Mouse (Mus musculus): Measurements from ENCODE around the gene Tnik. TPM values are rescaled to one million over a fixed set of nuclear protein-coding genes. Genes with fewer than 3 reads are reported as not detected.

The Tnik gene
- total RNA-seq, 2 experiments from 2014 or later = 39.4 to 39.8 TPM

DNA sequence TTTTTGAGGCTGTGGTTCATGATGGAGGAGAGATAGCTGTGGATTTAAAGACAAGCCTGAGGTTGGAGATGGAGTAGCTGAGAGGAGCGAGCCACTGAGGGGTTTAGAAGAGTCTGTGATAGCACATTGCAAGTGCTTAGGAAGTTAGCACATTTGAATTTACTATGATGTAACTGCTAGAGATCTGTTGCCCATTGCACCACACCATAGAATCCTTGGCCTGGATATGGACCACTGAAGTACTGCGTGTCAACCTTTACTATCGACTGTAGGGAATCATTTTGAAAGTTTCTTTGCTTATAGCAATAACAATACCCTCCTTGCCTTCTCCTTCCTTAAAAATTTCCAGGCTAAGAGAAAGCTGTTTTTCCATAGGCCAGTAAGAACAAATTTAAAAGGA, 80.2 kb downstream of the Tnik start:
- no peak for DNase-seq
- intact Hi-C loops (cut with DNase I) = no loop called here

DNA sequence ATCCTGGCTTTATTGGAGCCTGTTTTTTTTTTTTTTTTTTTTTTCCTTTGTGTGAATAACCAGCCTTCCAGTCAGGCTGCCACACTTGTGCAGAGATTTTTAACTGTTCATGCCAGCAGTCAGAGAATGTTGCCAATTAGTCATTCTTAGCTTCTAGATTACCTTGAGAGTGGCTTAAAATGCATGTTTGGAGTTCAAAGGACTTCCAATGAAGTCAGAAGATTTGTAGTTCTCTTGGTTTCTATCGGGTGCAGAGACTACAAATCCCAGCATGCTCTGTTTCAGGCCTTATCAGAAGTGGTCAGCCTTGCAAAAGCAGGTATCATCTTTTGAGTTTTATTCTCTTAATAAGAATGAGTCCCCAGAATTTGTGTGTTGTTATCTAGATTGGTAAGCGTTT, 80.6 kb downstream of the Tnik start:
- intact Hi-C loops (cut with DNase I) = no loop called here
- no peak for DNase-seq

DNA sequence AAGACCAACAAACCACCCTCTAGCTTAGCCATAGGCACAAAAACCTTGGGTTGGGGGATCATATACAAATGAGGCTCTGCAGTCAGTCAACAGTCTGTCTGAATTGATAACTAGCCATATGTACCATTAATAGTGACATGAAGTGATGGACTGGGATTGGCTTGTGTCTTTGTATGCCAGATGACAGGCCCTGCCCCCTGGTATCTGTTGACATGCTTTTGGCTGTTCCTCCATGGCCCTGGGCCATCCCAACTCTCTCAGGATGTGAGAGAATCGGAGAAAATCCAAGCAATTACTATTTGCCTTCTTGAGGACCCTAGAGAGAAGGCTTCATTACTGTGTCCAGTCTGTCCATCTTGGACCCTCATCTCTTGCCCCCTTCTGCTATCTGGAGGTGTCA, 82.4 kb downstream of the Tnik start:
- intact Hi-C loops (cut with DNase I) = no loop called here
- no peak for DNase-seq

DNA sequence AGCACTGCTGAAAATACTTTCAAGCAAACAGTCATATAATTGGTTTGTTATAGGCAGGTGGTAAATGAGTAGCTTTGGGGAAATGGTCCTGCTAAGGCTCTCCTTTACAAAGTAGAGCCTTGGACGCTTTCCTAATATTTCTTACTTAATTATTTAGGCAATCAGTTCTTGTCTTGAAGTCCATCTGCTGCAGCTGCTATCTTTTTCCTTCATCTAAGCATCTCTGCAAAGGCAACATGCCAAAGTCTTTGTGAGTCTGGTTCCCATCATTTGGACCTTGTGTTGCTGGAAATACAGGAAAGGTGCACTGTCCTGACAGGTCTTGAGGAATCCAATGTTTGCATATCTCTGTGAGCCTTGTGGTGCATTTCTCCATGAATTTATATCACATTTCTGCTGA, 82.9 kb downstream of the Tnik start:
- DNase-seq = no peak
- intact Hi-C loops (cut with DNase I) = no loop called here

DNA sequence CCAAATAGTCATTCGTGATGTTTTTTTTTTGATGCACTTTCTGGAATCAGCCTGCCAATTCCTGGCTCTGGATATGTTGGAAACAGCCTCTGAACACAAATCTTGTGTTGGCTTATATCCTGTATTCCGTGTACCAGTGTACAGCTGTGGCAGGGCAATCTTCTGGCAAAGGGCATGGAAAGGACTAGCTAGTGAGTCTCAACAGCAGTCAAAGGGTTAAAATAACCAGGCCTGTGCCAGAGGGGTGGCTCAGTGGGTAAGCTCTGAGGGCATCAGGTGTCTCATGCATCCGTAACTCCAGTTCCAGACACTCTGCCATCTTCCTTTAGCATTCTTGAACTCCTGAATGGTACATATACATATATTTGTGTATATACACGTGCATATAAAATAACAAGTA, 83.5 kb downstream of the Tnik start:
- intact Hi-C loops (cut with DNase I) = no loop called here
- DNase-seq = no peak

DNA sequence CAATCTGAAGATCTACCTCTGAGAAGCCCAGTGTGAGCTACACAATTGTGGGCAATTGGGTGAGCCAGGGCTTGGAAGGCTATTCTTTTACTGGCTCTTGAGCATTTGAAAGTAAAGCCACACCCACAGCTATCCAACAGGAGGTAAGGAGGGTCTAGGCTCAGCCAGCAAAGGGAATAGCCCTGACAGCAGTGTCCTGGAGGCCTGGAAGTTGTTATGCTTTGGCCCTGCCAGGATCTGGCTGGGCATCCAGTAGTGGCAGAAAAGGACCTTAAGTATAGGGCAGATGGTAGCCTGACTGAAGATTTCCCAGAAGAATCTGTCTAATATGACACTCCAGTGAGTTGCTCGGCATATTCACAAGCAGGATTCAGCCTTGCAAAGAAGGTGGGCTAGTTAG, 85.7 kb downstream of the Tnik start:
- intact Hi-C loops (cut with DNase I) = no loop called here
- DNase-seq = no peak

DNA sequence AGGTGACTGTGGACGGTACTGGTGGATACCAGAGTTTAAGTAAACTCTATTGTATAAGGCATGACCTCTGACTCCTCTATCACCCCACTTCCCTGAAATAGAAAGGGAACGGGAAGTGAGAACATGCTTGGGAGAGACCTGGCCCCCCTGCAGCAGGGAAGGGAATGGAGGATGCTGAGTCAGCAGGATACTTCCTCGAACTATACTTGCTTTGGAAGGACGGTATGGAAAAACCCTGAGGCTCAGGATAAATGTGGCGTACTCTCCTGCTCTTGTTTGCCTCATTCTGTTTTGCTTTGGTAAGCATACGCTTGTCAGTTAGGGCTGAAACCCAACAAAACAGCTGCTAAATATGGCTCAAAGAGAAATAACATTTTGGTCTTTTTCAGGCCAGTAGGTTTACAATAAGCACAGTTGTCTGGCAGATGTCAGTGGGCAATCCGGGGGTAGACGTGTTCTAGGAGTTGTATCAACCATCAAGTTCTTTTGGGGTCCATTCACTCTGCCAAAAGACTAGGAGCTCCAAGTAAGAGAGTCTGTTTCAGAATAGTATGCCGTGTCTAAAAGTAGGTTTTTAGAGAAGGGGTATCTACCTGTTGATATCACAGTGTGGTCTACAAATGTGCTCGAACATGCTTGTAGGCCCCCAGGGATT, 87.3 kb downstream of the Tnik start:
- intact Hi-C loops (cut with DNase I) = no loop called here
- no peak for DNase-seq

DNA sequence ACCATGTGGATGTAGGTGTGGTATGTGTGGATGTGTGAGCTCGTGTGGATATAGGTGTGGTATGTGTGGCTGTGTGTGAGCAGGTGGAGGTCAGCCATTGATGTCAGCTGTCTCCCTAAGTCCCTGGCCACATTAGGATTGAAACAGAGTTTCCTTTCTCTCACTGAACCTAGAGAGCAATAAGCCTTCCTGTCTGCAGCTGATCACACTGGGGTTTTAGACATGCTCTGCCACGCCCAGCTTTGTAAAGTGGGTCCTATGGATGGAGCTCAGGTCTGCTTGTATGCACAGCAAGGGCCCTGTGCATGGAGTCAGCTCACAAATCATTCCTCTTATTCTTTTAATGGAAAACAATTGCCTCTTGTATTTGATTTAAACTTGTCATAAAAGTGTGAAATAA, 95.4 kb downstream of the Tnik start:
- no peak for DNase-seq
- intact Hi-C loops (cut with DNase I) = no loop called here

DNA sequence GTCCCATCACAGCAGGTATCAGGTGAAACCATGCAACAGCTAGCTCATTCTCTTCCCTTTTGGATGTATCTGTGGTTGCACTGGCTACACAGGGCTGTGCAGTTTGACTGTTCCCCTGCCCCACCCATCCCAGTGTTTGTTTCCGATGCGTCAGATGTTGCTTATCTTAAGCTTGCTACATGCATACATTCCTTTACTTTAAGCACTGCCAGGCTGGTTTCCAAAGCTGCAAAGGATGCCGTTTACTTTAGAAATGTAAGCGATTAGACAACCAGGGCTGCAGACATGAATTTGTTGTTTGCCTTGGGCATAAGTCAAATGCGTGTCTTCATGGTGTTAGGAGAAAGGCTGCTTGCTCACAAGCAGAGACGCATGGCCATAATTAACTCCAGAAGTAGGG, 96.1 kb downstream of the Tnik start:
- intact Hi-C loops (cut with DNase I) = no loop called here
- no peak for DNase-seq

DNA sequence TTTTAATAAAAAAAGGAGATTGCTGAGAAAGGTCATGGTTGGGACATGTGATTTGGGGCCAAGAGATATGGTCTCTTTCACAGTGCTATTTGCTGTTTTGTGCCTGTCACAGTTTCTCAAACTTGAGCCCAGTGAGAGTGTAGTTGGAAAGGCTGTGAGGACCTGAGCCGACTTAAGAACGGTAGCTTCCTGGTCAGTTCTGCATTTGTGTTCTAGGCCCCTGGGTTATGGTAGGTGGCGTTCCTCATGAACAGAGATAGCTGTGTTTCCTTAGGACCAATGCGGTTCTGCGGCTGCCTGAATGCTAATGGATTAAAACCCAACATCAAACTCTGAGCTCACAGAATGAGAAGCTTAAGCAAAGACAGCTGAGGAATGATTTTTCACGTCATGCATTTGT, 98.0 kb downstream of the Tnik start:
- intact Hi-C loops (cut with DNase I) = no loop called here
- DNase-seq = no peak

DNA sequence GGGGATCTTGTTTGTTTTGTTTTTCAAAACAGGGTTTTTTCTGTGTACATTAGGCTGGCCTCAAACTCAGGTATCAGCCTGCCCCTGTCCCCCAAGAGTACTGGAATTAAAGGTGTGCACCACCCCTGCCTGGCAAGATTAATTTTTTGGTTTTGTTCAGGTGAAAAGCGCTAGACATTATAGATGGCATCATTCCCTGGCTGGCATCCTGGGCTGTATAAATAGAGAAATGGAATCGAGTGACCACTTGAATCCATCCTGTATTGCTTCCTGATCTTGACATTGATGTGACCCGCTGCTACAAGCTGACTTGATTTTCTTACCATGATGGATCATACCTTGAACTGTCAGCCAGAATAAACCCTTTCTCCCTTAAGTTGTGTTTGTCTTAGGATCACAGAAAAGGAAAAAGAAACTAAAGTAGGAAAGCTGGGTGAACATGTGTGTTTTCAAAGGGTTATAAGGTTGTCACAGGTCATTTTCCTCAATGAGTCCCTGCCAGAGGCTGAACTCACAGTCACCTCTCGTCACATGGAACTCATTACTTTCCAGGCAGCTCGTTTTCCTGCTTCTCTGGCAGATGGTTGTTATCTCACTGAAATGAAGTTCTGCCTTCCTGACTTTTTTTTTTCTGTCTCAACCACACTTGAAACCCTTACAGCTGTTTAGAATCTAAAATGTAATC, 100.6 kb downstream of the Tnik start:
- no peak for DNase-seq
- intact Hi-C loops (cut with DNase I) = no loop called here

DNA sequence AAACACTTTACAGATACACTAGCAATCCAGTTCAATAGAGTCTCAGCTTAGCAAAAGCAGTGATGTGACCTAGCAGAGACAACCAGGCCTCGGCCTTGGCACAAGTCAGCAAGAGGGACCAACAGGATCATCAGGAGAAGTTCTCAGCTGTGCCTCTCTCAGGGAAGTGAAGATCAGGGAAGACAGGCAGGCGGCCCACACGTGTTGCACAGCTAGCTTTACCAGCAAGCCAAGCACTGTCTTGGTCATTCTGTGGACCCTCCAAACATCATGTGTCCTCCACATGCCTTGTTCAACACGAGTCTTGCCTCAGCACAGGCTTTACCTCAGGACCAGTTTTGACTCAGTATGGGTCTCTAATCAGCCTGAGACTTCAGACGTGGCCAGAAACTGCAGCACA, 105.7 kb downstream of the Tnik start:
- no peak for DNase-seq
- intact Hi-C loops (cut with DNase I) = loop anchor here (5.0 kb wide), 1 partner anchor 101 kb away; no protein-coding TSS in a partner anchor

DNA sequence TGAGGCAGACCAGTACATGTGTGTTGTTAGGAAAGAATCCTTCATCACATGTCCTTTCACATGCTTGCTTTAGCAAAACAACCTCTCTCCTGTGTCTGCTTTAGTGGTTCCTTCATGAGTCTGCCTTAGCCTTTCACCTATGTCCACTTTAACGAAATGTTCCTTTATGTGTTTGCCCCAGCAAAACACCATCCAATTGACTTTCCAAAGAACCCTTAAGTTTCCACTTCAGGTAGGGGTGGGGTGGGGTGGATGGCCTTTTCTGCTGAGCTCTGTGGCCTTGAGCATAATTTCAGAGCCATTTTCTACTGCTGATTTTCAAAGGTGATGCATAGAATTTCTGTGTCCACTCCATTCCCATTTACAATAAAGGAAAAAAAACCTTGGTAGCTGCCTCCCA, 106.3 kb downstream of the Tnik start:
- DNase-seq = no peak
- intact Hi-C loops (cut with DNase I) = loop anchor here (5.0 kb wide), 1 partner anchor 102 kb away; no protein-coding TSS in a partner anchor

DNA sequence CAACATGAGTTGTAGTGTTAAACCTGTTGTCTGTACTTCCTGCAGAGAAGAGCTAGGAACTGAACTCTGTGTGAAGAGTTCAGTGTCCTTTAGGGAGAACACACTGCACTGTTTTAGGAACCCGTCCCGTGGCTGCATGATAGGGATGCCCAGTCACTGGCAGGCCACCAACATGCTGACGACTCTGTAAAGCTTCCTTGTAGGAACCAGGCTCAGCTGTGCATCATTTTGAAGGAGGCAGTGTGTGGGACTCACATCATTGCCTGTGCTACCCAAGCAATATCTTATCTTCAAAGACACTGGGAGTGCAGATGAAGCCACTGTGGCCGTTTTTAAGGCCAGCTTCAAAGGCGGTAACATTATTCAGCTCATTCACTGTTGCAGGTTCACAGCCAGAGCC, 106.7 kb downstream of the Tnik start:
- intact Hi-C loops (cut with DNase I) = loop anchor here (5.0 kb wide), 1 partner anchor 102 kb away; no protein-coding TSS in a partner anchor
- DNase-seq = peak; percentile 36 to 49

DNA sequence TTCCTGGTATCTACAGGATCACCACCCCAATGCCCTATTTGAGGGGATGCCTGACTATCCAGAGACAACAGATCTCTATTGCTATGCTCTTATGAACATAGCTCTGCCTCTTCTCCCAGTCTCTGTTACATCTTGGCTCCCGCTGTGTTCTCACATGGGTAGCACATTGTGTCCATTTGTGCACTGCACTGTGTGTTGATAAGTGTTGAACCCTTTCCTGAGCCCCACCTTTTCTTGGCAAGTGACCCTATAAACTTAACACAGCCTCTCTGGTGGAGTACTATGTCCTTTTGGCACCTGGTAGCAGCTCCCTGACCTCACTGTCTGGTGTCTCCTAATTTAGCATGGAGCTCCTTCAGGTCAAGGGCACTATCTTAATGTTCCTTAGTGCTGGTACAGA, 108.6 kb downstream of the Tnik start:
- intact Hi-C loops (cut with DNase I) = no loop called here
- peak in 1 of 2 experiments; percentile 10 for DNase-seq

DNA sequence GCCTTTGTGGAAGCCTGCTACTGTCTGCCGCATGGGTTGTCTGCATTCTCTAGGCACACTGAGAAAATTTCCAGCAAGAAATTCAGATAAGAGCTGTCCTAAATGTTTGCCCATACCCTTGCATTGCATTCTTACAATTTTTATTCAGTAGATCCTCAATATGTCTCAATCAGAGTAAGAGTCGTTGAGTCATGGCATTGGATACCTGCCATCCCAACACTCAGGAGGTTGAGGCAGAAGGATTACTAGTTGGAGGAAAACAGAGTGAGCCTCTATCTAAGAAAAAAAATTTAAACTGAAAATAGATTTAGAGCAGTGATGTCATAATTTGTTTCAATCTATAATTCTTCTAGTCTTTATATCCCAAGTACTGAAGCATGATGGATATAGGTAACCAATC, 109.4 kb downstream of the Tnik start:
- intact Hi-C loops (cut with DNase I) = no loop called here
- no peak for DNase-seq

DNA sequence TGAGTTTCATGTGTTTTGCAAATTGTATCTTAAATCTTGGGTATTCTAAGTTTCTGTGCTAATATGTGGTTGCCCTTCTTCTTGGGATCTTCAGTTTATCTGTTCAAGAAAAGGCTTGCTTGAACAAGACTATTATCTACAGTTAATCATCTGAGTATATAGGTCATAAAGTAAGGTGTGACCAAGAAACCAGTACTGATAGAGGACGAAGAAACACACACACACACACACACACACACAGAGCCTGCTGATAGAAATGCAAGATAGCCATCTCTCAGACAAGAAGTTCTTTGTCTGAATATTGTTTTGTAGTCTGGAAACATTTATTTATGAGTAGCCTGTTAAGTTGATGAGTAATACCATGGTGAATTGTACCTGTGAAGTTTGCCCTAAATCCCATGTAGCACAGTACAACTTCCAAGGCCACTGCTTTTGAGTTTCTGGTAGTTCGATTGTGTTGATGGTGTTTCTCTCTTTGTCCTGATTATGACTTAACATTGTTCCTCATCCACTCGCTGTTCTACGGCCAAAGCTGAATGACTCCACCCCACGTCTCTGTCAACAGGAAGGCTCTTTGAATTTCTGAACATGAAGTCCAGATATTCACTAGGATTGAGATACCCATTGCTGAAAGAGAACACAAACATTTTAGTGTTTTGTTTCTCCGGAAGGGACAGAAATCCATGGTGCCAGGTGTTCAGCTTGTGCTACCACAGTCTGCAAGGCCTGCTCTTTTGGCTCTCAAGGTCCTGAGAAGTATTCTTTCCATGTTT, 111.9 kb downstream of the Tnik start:
- DNase-seq = no peak
- intact Hi-C loops (cut with DNase I) = no loop called here

DNA sequence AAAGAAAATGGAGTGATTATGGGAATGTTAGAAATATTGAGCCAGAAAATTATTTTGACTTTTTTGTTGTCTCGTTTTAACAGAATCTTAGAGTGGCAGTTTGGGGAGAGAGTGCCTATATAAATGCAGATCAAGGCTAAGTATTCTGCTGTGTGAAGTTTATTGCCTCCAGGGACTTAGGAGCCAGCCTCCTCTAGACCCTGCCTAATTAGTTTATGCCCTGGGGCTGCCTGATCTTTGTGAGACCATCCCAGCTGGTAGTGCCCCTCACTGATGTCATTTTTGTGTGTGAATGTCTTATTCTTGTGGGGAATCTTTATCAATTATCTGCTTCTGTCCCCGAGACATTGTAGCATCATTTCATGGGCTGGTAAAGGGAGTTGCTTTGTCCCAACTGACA, 117.2 kb downstream of the Tnik start:
- no peak for DNase-seq
- intact Hi-C loops (cut with DNase I) = no loop called here

DNA sequence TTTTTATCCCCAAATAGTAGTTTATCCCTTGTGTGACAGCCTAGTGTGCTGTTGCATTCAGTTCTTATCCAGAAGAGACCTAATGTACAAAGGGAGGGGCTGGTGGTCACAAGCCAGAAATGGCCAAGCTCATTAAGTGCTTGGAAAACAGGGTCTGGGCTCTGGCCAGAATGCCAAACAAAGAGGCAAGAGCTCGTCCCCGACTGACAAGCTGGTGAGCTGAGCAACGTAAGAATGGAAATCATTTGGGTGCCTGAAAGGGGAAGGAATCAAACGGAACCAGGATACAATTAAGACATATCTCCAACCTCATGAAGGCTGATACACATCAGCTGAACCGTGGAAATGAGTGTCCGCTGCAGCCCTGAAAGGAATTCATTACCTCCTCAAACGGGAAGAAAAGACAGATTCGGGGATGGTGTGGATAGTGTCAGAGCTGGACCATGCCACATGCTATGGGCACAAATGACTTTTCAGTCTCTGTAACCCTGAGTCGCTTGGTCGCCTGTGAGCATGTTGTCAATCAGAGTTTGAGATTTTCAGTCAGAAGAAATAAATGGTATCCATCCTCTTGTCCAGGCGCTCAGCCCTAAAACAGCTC, 120.6 kb downstream of the Tnik start:
- intact Hi-C loops (cut with DNase I) = no loop called here
- no peak for DNase-seq

DNA sequence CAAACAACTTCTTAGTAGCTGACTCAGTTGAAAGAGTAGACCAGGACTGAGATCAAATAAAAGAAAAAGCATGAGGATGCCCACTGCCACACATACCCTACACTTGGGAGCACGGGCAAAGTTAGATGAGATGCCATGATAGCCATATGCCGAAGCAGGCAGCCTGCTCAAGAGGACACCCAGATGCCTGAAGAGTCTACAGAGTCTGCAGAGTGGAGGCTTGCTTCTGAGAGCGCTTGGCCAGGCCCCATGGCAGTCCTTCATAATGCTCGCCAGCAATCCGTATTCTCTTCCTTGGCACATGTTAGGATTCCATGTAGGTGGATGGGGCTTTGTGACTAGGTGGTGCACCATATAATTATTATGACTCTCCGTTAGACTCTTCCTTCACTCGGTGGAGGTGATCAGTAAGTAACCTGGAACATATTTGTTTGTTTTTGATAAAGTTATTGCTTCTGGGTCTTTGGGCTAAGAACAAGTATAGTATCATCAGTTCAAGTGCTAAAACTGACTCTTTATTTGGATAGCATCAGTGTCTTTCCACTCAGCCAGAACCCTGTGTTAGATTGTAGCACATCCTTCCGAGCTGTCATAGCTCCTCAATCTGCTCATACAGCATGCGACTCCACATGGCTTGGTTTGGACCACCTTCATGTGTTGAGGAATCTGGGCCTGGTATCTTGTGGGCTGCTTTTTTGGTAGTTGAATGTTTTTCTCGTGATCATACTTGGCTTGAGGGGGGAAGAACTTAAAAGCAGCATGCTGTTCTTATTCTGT, 122.4 kb downstream of the Tnik start:
- intact Hi-C loops (cut with DNase I) = no loop called here
- DNase-seq = no peak

DNA sequence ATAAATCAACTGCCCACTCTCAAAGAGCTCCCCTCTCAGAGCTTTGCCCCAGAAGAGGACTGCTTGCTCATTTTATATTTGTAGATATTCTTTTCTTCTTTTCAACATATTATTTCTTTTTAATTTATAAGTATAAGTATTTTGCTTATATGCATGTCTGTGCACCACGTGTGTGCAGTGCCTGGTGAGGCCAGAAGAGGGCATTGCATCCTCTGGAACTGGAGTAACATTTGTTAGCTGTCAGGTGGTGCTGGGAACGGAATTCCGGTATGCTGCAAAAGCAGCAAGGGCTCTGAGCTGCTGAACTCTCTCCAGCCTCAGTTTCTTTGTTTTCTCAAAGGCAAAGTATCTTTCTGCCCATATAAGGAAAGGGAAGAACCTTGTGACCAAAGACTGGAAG, 125.5 kb downstream of the Tnik start:
- intact Hi-C loops (cut with DNase I) = no loop called here
- DNase-seq = no peak
